Mouse (Mus musculus) CD4-positive helper T cell, adult 2 months (primary cell): ENCODE data around the gene Zscan12.
"Not testable (repeated sequence)": the region's sequence is repeated elsewhere in the genome, so short reads cannot be mapped to it uniquely, and the experiment has no call there.

Source experiments
- DNase-seq: peaks from one replicate; pipeline ENCODE4 v3.0.0-alpha.2; 2012; ENCODE audit warnings: low read depth, missing footprints, low spot score

Zscan12 gene

GRCm38 (mm10) chr13:21362621-21363248 lies at the start of gene Zscan12:
Zscan12 (plus strand) TSS chr13:21362820.
- DNase-seq, result peak; percentile 79

GRCm38 (mm10) chr13:21312854-21313253 lies 49.8 kb upstream of the Zscan12 start:
- DNase-seq, result no peak

- no peak for DNase-seq
These were observed 48.7 kb upstream of the Zscan12 start for GRCm38 (mm10) chr13:21313903-21314302.

- DNase-seq, result no peak
These were observed 42.4 kb upstream of the Zscan12 start for GRCm38 (mm10) chr13:21320262-21320661.

GRCm38 (mm10) chr13:21321890-21322494 lies 40.6 kb upstream of the Zscan12 start:
- DNase-seq, result no peak

DNA sequence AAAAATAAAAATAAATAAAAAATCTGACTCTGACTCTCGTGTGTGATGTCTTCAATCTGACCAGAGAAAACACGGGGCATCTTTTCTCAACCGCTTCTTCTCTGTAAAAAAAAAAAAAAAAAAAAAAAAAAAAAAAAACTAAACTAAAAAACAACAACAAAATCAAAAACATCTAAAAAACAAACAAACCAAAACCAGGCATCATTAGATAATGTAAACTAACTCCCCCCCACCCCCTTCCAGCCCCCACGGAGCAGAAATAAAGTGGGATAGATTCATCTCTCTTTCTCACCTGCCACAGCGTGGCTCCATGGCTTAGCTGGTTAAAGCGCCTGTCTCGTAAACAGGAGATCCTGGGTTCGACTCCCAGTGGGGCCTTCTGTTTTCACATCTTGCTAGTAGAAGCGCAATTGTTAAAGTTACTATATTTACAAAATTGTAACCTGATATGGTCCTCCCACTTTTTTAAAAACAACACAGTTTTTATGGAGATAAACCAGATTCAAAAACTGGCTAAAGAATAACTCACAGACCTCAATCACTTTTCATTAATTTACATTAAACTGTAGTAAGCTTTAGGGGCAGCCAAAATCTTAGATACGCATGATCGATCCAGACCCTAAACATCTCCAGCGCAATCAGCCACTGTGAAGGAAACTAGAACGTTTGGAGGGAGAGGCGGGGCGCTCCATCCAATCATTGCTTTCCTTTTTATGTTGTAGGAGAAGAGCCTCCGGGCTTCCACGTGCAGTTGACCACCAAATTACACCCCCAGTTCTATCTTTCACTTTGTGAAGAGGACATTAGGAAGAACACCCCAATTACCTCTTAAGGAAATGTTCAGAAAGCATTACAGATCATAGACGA lies 39.9 kb upstream of the Zscan12 start:
- DNase-seq, result no peak

DNA sequence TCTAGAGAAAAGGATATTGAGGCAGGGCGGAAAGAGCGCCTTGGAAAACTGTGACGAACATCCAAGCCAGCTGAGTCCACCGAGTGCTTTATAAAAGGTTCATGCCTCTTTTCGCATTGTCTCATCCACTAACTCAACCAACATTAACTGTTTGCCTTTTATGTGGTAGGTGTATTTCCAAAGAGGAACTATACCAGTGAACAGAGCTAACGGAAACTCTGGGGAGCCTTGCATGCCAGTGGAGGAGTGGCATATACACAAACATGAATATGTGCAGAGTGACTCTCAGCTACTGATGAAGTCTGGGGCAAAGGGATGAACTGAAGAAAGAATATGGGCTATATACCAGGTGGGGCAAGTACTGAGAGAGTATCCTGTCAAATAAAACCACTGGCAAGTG lies 39.2 kb upstream of the Zscan12 start:
- no peak for DNase-seq

DNA sequence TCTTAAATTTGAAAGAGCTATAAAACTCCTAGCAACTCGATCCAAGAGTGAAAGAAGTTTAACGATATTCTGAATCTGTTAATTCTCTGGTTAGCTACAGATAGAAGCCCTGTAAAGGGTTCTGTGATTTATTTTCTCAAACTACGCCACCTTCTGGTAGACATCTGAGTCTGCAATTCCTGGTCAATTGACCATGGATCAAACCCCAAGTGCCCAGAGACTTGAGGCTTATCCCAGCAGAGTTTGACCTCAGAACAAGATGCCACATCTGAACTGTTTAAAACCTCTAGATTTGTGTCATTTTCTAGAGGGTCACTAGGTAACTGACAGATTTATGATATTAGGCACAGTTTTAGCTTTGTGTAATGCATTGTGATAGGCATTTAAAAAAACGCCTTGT lies 36.4 kb upstream of the Zscan12 start:
- DNase-seq, result no peak

DNA sequence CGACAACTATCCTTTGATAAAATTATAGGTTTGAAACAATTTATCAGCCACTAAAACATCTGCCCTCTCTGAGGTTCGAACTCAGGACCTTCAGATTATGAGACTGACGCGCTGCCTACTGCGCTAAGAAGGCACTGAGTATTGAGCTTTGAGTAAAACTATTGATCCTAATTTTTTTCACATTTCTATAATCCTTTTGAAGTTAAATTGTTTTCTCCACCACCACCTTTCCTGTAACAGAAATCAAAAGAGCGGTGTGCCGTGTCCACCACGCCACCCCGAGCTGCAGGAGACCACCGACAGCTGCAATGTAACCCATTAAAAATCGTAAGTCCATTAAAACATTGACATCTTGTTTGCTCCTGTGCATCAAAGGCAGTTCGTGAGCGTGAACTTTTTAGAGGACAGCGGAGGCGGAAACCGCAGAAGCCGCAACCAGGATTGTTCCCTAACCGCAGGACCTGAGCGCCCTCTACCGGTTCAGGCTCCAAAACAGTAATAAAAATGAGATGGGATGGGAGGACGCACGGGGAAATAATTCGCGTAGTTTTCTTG lies 35.9 kb upstream of the Zscan12 start:
- peak; percentile 53 for DNase-seq

DNA sequence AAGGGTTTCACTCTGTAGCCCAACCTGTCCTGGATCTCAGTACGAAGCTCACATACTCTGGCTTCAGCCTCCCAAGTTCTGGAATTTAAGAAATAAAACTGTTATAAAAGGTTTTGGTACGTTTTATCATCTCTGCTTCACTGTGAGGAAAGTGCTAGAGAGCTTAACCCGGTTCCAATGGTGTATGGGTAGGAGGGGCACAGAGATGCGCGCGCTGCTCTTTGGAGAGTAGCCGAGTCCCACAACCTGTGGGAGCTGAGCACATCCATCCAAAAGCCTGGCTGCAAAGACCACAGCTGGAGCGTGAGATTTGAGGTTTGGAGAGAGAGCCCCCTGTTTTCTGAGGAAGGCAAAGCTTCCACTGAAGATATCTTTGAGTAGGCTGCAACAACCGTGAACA lies 35.2 kb upstream of the Zscan12 start:
- DNase-seq, result no peak

- DNase-seq, result no peak
These were observed 16.0 kb upstream of the Zscan12 start, which contains the start of gene Olfr1367 for GRCm38 (mm10) chr13:21346610-21347009. Olfr1367 (plus strand) TSS chr13:21346910.

- no peak for DNase-seq
These were observed 12.0 kb upstream of the Zscan12 start for GRCm38 (mm10) chr13:21350593-21350992.

DNA sequence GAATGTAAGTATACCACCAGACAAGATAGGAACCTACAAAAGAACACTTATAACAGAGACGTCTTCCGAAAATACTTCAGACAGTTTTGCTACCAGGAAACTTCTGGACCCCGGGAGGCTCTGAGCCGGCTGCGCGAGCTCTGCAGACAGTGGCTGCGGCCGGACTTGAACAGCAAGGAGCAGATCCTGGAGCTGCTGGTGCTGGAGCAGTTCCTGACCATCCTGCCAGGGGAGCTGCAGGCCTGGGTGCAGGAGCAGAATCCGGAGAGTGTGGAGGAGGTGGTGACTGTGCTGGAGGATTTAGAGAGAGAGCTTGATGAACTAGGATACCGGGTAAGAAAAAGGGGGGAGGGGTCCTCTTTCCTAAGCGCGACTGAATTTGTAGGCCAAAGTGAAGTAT lies 1.1 kb downstream of the Zscan12 start:
- DNase-seq, result no peak

- peak; percentile 70 for DNase-seq
These were observed 4.0 kb downstream of the Zscan12 start for GRCm38 (mm10) chr13:21366635-21367034.

DNA sequence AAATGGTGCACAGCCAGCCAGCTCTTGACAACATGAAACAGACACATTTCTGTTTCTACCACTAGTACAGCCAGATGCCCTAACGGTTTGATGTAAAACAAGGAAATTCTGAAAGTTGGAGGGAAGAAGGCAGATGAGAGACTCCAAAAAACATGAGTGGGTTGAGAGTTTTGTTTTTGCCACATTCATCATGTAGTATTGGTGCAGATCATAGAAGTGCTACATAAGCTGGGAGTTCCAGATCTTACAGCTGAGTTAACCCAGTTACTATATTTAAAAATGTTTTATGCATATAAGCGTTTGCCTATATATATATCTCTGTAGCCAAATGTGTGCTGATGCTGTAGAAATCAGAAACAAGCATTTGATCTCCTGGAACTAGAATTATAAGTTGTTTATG lies 10.1 kb downstream of the Zscan12 start:
- DNase-seq, result no peak

- DNase-seq, result no peak
These were observed 15.2 kb downstream of the Zscan12 start for GRCm38 (mm10) chr13:21377773-21378172.

- DNase-seq, result no peak
These were observed 32.6 kb downstream of the Zscan12 start for GRCm38 (mm10) chr13:21395211-21395610.

DNA sequence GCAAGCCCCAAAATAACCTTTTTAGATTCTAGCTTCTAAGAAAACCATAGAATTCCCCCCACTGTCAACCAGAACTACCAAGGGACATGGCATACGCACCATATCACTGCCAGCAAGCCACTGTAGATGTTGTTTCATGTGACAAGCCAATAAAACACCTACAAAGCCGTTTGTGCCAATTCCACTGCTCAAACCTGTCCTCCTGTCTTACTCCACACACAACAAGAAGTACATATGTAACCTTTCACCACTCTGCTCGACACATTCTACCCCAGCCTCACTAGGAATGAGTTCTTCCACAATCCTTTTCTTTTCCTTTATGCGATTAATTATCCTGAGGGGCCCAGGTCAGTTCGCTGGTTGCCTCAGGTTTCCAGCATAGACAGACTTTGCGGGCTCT lies 33.0 kb downstream of the Zscan12 start:
- DNase-seq, result no peak

DNA sequence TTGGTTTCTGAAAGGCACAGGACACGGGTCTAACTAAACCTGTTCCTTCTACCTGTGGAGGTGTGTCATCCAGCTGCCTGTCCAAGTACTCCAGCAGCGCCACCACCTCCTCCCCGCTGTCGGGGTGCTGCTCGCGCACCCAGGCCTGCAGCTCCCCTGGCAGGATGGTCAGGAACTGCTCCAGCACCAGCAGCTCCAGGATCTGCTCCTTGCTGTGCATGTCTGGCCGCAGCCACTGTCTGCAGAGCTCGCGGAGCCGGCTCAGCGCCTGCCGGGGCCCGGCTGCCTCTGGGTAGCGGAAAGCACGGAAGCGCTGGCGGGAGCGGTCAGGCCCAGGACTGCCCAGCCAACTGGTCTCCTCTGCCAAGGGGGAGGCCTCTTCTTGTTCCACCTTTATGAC lies 33.4 kb downstream of the Zscan12 start:
- not testable (repeated sequence) for DNase-seq

GRCm38 (mm10) chr13:21397486-21397885 lies 34.9 kb downstream of the Zscan12 start:
- no peak for DNase-seq

GRCm38 (mm10) chr13:21401166-21401565 lies 38.5 kb downstream of the Zscan12 start:
- DNase-seq, result no peak

- DNase-seq, result no peak
These were observed 39.1 kb downstream of the Zscan12 start for GRCm38 (mm10) chr13:21401636-21402286.
